Comparison of ENCODE assay signal across 8 mouse cellular contexts in the genomic region with DNA sequence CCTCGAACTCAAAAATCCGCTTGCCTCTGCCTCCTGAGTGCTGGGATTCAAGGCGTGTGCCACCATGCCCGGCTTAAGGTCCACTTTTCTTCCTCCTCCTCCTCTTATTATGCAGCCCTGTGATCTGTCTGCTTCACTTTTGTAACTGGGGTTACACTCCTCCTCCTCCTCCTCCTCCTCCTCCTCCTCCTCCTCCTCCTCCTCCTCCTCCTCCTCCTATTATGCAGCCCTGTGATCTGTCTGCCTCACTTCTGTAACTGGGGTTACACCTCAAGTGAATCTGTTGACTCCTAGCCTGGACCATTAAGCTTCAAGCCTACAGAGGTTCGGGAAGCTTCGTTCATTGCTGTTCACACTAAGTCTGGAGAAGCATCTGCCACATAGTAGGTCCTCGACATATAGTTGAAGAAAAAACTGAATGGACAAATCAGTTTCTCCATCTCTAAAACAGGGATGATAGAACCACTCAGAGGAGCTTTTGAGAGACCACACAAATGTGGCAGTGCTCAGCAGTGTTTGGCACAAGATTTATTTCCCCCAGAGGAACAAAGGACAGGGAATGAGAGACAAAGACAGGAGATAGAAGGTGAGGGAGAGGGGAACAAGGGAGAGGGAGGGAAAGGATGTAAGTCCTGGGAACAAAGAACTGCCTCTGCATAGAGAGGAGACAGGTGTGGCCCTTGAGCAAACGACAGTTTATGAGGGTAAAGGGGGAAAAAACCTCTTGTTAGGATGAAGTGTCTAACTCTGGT. TPM values are rescaled to one million over a fixed set of nuclear protein-coding genes. Genes with fewer than 3 reads are reported as not detected.
DNase-seq lines count a peak whose midpoint lies in the region; ATAC-seq lines count a peak whose summit lies in the region.

No protein-coding gene starts in this region.

- peak overlapping the region; percentile 81 for H3K9ac ChIP-seq in liver, embryonic 11.5 days (ENCODE audit: low read depth, low read length)
- H3K9ac ChIP-seq in embryonic facial prominence, embryonic 14.5 days (ENCODE audit: low read depth, low read length): peak overlapping the region; percentile 60; the same call in 1 of the 2 replicates
- H3K9ac ChIP-seq in limb, embryonic 12.5 days (replicated peaks): no peak overlapping the region
- H3K9ac ChIP-seq in neural tube, embryonic 14.5 days (replicated peaks; ENCODE audit: low read depth, low read length): no peak overlapping the region

- peak overlapping the region; percentile 62; the same call in 1 of the 2 replicates for H3K27ac ChIP-seq in liver, embryonic 11.5 days (ENCODE audit: low read depth, low read length)
- H3K27ac ChIP-seq in embryonic facial prominence, embryonic 14.5 days (replicated peaks; ENCODE audit: low read depth, low read length): no peak overlapping the region; the same call in 1 of the 2 replicates
- H3K27ac ChIP-seq in limb, embryonic 12.5 days: peak overlapping the region; percentile 23; the same call in 1 of the 2 replicates
- H3K27ac ChIP-seq in neural tube, embryonic 14.5 days (ENCODE audit: low read depth, low read length): no peak overlapping the region; the same call in 1 of the 2 replicates

- peaks cover 20% of the 10 kb centered on the region for H3K4me1 ChIP-seq in liver, embryonic 11.5 days (replicated peaks; ENCODE audit: control insufficient read depth, insufficient read depth, low read length)
- peaks cover 23% of the 10 kb centered on the region for H3K4me1 ChIP-seq in embryonic facial prominence, embryonic 14.5 days (ENCODE audit: control insufficient read depth, insufficient read depth, low read length)
- peaks cover 29% of the 10 kb centered on the region for H3K4me1 ChIP-seq in limb, embryonic 12.5 days (replicated peaks)
- H3K4me1 ChIP-seq in neural tube, embryonic 14.5 days (ENCODE audit: control insufficient read depth, insufficient read depth, low read length): peaks cover 22% of the 10 kb centered on the region

- peaks cover 55% of the 10 kb centered on the region for H3K36me3 ChIP-seq in liver, embryonic 11.5 days (ENCODE audit: control insufficient read depth, insufficient read depth, low read length)
- H3K36me3 ChIP-seq in embryonic facial prominence, embryonic 14.5 days (ENCODE audit: control insufficient read depth, insufficient read depth, low read length): peaks cover 72% of the 10 kb centered on the region
- H3K36me3 ChIP-seq in limb, embryonic 12.5 days: peaks cover 66% of the 10 kb centered on the region
- H3K36me3 ChIP-seq in neural tube, embryonic 14.5 days (ENCODE audit: control insufficient read depth, insufficient read depth, low read length): peaks cover 30% of the 10 kb centered on the region

- no peaks in the 10 kb centered on the region for H3K9me3 ChIP-seq in liver, embryonic 11.5 days (ENCODE audit: control insufficient read depth, low read length)
- no peaks in the 10 kb centered on the region for H3K9me3 ChIP-seq in embryonic facial prominence, embryonic 14.5 days (ENCODE audit: control insufficient read depth, low read length)
- H3K9me3 ChIP-seq in limb, embryonic 12.5 days: no peaks in the 10 kb centered on the region
- no peaks in the 10 kb centered on the region for H3K9me3 ChIP-seq in neural tube, embryonic 14.5 days (ENCODE audit: control insufficient read depth, low read length)

- DNase-seq in liver, embryonic 11.5 days (ENCODE audit: low spot score): no peak
- DNase-seq in liver: no peak
- DNase-seq in embryonic facial prominence, embryonic 14.5 days (ENCODE audit: low spot score): no peak
- no peak for DNase-seq in ovary, postnatal 36 days (ENCODE audit: low spot score)
- DNase-seq in cerebellum, postnatal 14 days: no peak
- DNase-seq in T-cell, adult 2 months (ENCODE audit: low spot score): no peak

- 14% methylated on average over 8 of the region's 8 CpGs for WGBS in liver, embryonic 11.5 days
- WGBS in embryonic facial prominence, embryonic 14.5 days: 23% methylated on average over 8 of the region's 8 CpGs
- WGBS in limb, embryonic 12.5 days: 16% methylated on average over 8 of the region's 8 CpGs
- WGBS in neural tube, embryonic 14.5 days: 8% methylated on average over 8 of the region's 8 CpGs

- no peaks in the 10 kb centered on the region for H3K27me3 ChIP-seq in liver, embryonic 11.5 days (replicated peaks; ENCODE audit: control insufficient read depth, insufficient read depth, low read length)
- no peaks in the 10 kb centered on the region for H3K27me3 ChIP-seq in embryonic facial prominence, embryonic 14.5 days (replicated peaks; ENCODE audit: control insufficient read depth, insufficient read depth, low read length)
- no peaks in the 10 kb centered on the region for H3K27me3 ChIP-seq in limb, embryonic 12.5 days
- no peaks in the 10 kb centered on the region for H3K27me3 ChIP-seq in neural tube, embryonic 14.5 days (ENCODE audit: control insufficient read depth, insufficient read depth, low read length)

- peak overlapping the region; percentile 95 for H3K4me2 ChIP-seq in liver, embryonic 11.5 days
- peak overlapping the region; percentile 94 for H3K4me2 ChIP-seq in embryonic facial prominence, embryonic 14.5 days (ENCODE audit: low read depth, low read length)
- H3K4me2 ChIP-seq in limb, embryonic 12.5 days: peak overlapping the region; percentile 63
- H3K4me2 ChIP-seq in neural tube, embryonic 14.5 days (ENCODE audit: low read depth, low read length): peak overlapping the region; percentile 87

- H3K4me3 ChIP-seq in liver, embryonic 11.5 days (ENCODE audit: low read depth, low read length): peak overlapping the region; percentile 100
- H3K4me3 ChIP-seq in embryonic facial prominence, embryonic 14.5 days (ENCODE audit: low read depth, low read length): peak overlapping the region; percentile 93
- peak overlapping the region; percentile 98; the same call in 1 of the 2 replicates for H3K4me3 ChIP-seq in limb, embryonic 12.5 days (replicated peaks)
- peak overlapping the region; percentile 94; the same call in 1 of the 2 replicates for H3K4me3 ChIP-seq in neural tube, embryonic 14.5 days (ENCODE audit: low read depth, low read length)

- no peak for ATAC-seq in liver, embryonic 11.5 days (replicated peaks; ENCODE audit: low FRiP score)
- ATAC-seq in embryonic facial prominence, embryonic 14.5 days (ENCODE audit: low read depth): peak; percentile 1; the same call in 1 of the 2 replicates
- ATAC-seq in limb, embryonic 12.5 days (ENCODE audit: insufficient number of reproducible peaks, insufficient read depth, low FRiP score, low TSS enrichment, low read depth): no peak
- peak; percentile 25 for ATAC-seq in neural tube, embryonic 14.5 days (ENCODE audit: low read depth)

RNA-seq across cellular contexts. Expression of a gene that starts 1.0 kb away (rescaled TPM):
- 865 and 937 TPM in 2 replicates for polyA plus RNA-seq in liver, embryonic 11.5 days (2014; fragmentation: Nextera tagmentation; extraction: Ambion mirVana)
- polyA plus RNA-seq in embryonic facial prominence, embryonic 14.5 days (2014; fragmentation: Nextera tagmentation; extraction: Ambion mirVana): 887 and 1,013 TPM in 2 replicates
- polyA plus RNA-seq in limb, embryonic 12.5 days (2016; fragmentation: Nextera tagmentation; extraction: Ambion mirVana): 724 and 793 TPM in 2 replicates
- polyA plus RNA-seq in neural tube, embryonic 14.5 days (2014; fragmentation: Nextera tagmentation; extraction: Ambion mirVana): 414 and 418 TPM in 2 replicates

RNA-seq across cellular contexts. Expression of a gene that starts 12.5 kb away (rescaled TPM):
- 279 and 288 TPM in 2 replicates for polyA plus RNA-seq in liver, embryonic 11.5 days (2014; fragmentation: Nextera tagmentation; extraction: Ambion mirVana)
- polyA plus RNA-seq in embryonic facial prominence, embryonic 14.5 days (2014; fragmentation: Nextera tagmentation; extraction: Ambion mirVana): 267 and 304 TPM in 2 replicates
- polyA plus RNA-seq in limb, embryonic 12.5 days (2016; fragmentation: Nextera tagmentation; extraction: Ambion mirVana): 420 and 476 TPM in 2 replicates
- 316 and 357 TPM in 2 replicates for polyA plus RNA-seq in neural tube, embryonic 14.5 days (2014; fragmentation: Nextera tagmentation; extraction: Ambion mirVana)

Comparison
In these comparisons a context has a peak if more than half of its experiments do, and no peak if none do; other contexts are left out.
1. ATAC-seq: peak in embryonic facial prominence, embryonic 14.5 days (single experiment) and neural tube, embryonic 14.5 days (single experiment); none in liver, embryonic 11.5 days (single experiment) and limb, embryonic 12.5 days (single experiment).
2. H3K27ac ChIP-seq: peak in liver, embryonic 11.5 days (single experiment) and limb, embryonic 12.5 days (single experiment); none in embryonic facial prominence, embryonic 14.5 days (single experiment) and neural tube, embryonic 14.5 days (single experiment).
3. H3K9ac ChIP-seq: peak in liver, embryonic 11.5 days (single experiment) and embryonic facial prominence, embryonic 14.5 days (single experiment); none in limb, embryonic 12.5 days (single experiment) and neural tube, embryonic 14.5 days (single experiment).
4. Peak in every context shown above with its lines, with median percentiles within 50 percentile points of each other: H3K4me2 ChIP-seq and H3K4me3 ChIP-seq.